Comparison of ENCODE assay signal across 15 mouse cellular contexts in the genomic region with DNA sequence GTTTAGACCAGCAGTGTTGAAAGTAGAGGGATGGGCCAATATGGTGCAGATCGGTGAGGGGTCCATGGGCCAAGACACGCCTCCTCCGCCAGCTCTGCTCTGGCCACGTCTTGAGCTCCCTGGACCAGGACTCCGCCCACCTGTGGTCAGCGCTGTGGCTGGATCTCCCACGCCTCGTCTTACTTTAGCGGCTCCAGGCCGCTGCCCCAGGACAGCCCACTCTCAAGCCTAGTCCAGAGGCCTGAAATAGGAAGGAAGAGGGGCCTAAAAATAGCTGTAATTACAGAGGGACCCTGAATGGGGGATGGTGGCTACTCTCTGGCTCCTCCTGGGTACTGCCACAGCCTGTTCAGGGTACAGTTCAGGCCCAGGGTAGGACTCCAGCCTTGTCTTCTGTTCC. TPM values are rescaled to one million over a fixed set of nuclear protein-coding genes. Genes with fewer than 3 reads are reported as not detected.
DNase-seq lines count a peak whose midpoint lies in the region; ATAC-seq lines count a peak whose summit lies in the region.
"Had no signal": no experiment of that assay in that cellular context is flagged by ENCODE, and none has a peak within 500 bp of the region (broad histone marks: within the 10 kb centered on the region; RNA-seq: fewer than 3 reads in every experiment).

No protein-coding gene starts in this region.

- H3K9me3 ChIP-seq in kidney, embryonic 14.5 days (ENCODE audit: control insufficient read depth, low read length), result peaks cover 2% of the 10 kb centered on the region; the same call in 1 of the 2 replicates
- no peaks in the 10 kb centered on the region for H3K9me3 ChIP-seq in lung, embryonic 15.5 days
- H3K9me3 ChIP-seq in embryonic facial prominence, embryonic 14.5 days (ENCODE audit: control insufficient read depth, low read length), result no peaks in the 10 kb centered on the region
- H3K9me3 ChIP-seq: hindbrain, embryonic 15.5 days had no signal

- H3K9ac ChIP-seq in kidney, embryonic 14.5 days (ENCODE audit: low read depth, low read length), result no peak overlapping the region
- no peak overlapping the region for H3K9ac ChIP-seq in lung, embryonic 15.5 days
- H3K9ac ChIP-seq in embryonic facial prominence, embryonic 14.5 days (ENCODE audit: low read depth, low read length), result peak overlapping the region; percentile 3; the same call in 1 of the 2 replicates
- H3K9ac ChIP-seq: hindbrain, embryonic 15.5 days had no signal

- no peaks in the 10 kb centered on the region for H3K27me3 ChIP-seq in kidney, embryonic 14.5 days (ENCODE audit: control insufficient read depth, insufficient read depth, low read length)
- no peaks in the 10 kb centered on the region for H3K27me3 ChIP-seq in lung, embryonic 15.5 days
- H3K27me3 ChIP-seq in embryonic facial prominence, embryonic 14.5 days (replicated peaks; ENCODE audit: control insufficient read depth, insufficient read depth, low read length), result no peaks in the 10 kb centered on the region
- H3K27me3 ChIP-seq: hindbrain, embryonic 15.5 days had no signal

- WGBS in kidney, embryonic 14.5 days, result 35% methylated on average over 10 of the region's 10 CpGs
- WGBS in lung, embryonic 15.5 days, result 26% methylated on average over 10 of the region's 10 CpGs
- WGBS in embryonic facial prominence, embryonic 14.5 days, result 41% methylated on average over 10 of the region's 10 CpGs

- DNase-seq in kidney, adult 9 months, result no peak
- no peak for DNase-seq in lung, postnatal 36 days
- DNase-seq in embryonic facial prominence, embryonic 14.5 days (ENCODE audit: low spot score), result peak; percentile 73
- DNase-seq in spleen, postnatal 36 days (ENCODE audit: low spot score in 2 of 2), result no peak
- DNase-seq: adrenal gland, postnatal 14 days; spleen, adult 18-20 months had no signal

- ATAC-seq in kidney, embryonic 14.5 days (ENCODE audit: low FRiP score, low TSS enrichment), result peak; percentile 42; the same call in 1 of the 2 replicates
- 0 out of 2 replicates have a peak, but pooled peaks have one; percentile 12 for ATAC-seq in lung, embryonic 15.5 days (ENCODE audit: borderline replicate concordance, extremely low read depth, low FRiP score, low TSS enrichment)
- ATAC-seq in embryonic facial prominence, embryonic 14.5 days (ENCODE audit: low read depth), result peak; percentile 28; the same call in 1 of the 2 replicates
- 0 out of 2 replicates have a peak, but pooled peaks have one; percentile 29 for ATAC-seq in megakaryocyte progenitor cell, adult 5-6 weeks (replicated peaks; ENCODE audit: poor library complexity)
- no peak for ATAC-seq in megakaryocyte-erythroid progenitor cell, adult 5-6 weeks (replicated peaks; ENCODE audit: low FRiP score, low TSS enrichment, poor library complexity, severe bottlenecking)

- H3K4me2 ChIP-seq in kidney, embryonic 14.5 days (replicated peaks; ENCODE audit: low read depth, low read length), result no peak overlapping the region
- H3K4me2 ChIP-seq in lung, embryonic 15.5 days, result no peak overlapping the region
- no peak overlapping the region for H3K4me2 ChIP-seq in embryonic facial prominence, embryonic 14.5 days (ENCODE audit: low read depth, low read length)
- H3K4me2 ChIP-seq: hindbrain, embryonic 15.5 days had no signal

- no peaks in the 10 kb centered on the region for H3K36me3 ChIP-seq in kidney, embryonic 14.5 days (ENCODE audit: control insufficient read depth, insufficient read depth, low read length)
- no peaks in the 10 kb centered on the region for H3K36me3 ChIP-seq in lung, embryonic 15.5 days
- no peaks in the 10 kb centered on the region for H3K36me3 ChIP-seq in embryonic facial prominence, embryonic 14.5 days (ENCODE audit: control insufficient read depth, insufficient read depth, low read length)
- H3K36me3 ChIP-seq: hindbrain, embryonic 15.5 days had no signal

- no peak overlapping the region for H3K27ac ChIP-seq in kidney, embryonic 14.5 days (ENCODE audit: low read depth, low read length)
- no peak overlapping the region for H3K27ac ChIP-seq in lung, embryonic 15.5 days
- no peak overlapping the region for H3K27ac ChIP-seq in embryonic facial prominence, embryonic 14.5 days (replicated peaks; ENCODE audit: low read depth, low read length)
- H3K27ac ChIP-seq: hindbrain, embryonic 15.5 days; layer of hippocampus, adult 2 months; macrophage had no signal

- H3K4me3 ChIP-seq in kidney, embryonic 14.5 days (ENCODE audit: low read length), result no peak overlapping the region
- no peak overlapping the region for H3K4me3 ChIP-seq in lung, embryonic 15.5 days
- H3K4me3 ChIP-seq in embryonic facial prominence, embryonic 14.5 days (ENCODE audit: low read depth, low read length), result no peak overlapping the region
- H3K4me3 ChIP-seq: hindbrain, embryonic 15.5 days; layer of hippocampus, adult 2 months had no signal

- H3K4me1 ChIP-seq in kidney, embryonic 14.5 days (ENCODE audit: control insufficient read depth, insufficient read depth, low read length), result no peaks in the 10 kb centered on the region
- 0 out of 2 replicates have a peak, but pooled peaks cover 8% of the 10 kb centered on the region for H3K4me1 ChIP-seq in lung, embryonic 15.5 days
- H3K4me1 ChIP-seq in embryonic facial prominence, embryonic 14.5 days (ENCODE audit: control insufficient read depth, insufficient read depth, low read length), result no peaks in the 10 kb centered on the region; the same call in 1 of the 2 replicates
- H3K4me1 ChIP-seq: hindbrain, embryonic 15.5 days had no signal

RNA-seq across cellular contexts. Expression of a gene that starts 11.2 kb away (rescaled TPM):
- 0.20 TPM in 1 of 2 replicates, not detected in the other for polyA plus RNA-seq in kidney, embryonic 14.5 days (2014; fragmentation: Nextera tagmentation; extraction: Ambion mirVana)
- polyA plus RNA-seq in lung, embryonic 15.5 days (2015; fragmentation: Nextera tagmentation; extraction: Ambion mirVana), result 0.16 TPM in 1 of 2 replicates, not detected in the other
- not detected in 2 replicates for polyA plus RNA-seq in embryonic facial prominence, embryonic 14.5 days (2014; fragmentation: Nextera tagmentation; extraction: Ambion mirVana)
- not detected in 2 replicates for total RNA-seq in megakaryocyte progenitor cell, adult 5-6 weeks (2015)
- not detected in 2 replicates for total RNA-seq in megakaryocyte progenitor cell, adult 5-6 weeks (2017)
- not detected in 2 replicates for total RNA-seq in megakaryocyte-erythroid progenitor cell, adult 5-6 weeks (2014; fragmentation: Nextera tagmentation)
- not detected in 2 replicates for total RNA-seq in megakaryocyte-erythroid progenitor cell, adult 5-6 weeks (2017)
- total RNA-seq: adrenal gland, postnatal 14 days; gastrocnemius, adult 8-10 months; layer of hippocampus, adult 2 months; left cerebral cortex, postnatal 36 days had no signal
- polyA plus RNA-seq: hindbrain, embryonic 15.5 days; macrophage had no signal

RNA-seq across cellular contexts. Expression of a gene that starts 59.9 kb away (rescaled TPM):
- polyA plus RNA-seq in kidney, embryonic 14.5 days (2014; fragmentation: Nextera tagmentation; extraction: Ambion mirVana), result 55.5 and 80.1 TPM in 2 replicates
- polyA plus RNA-seq in lung, embryonic 15.5 days (2015; fragmentation: Nextera tagmentation; extraction: Ambion mirVana), result 78.0 and 80.1 TPM in 2 replicates
- 57.9 and 66.5 TPM in 2 replicates for polyA plus RNA-seq in embryonic facial prominence, embryonic 14.5 days (2014; fragmentation: Nextera tagmentation; extraction: Ambion mirVana)
- 99.1 and 111 TPM in 2 replicates for total RNA-seq in megakaryocyte progenitor cell, adult 5-6 weeks (2015)
- total RNA-seq in megakaryocyte progenitor cell, adult 5-6 weeks (2017), result 70.8 and 73.3 TPM in 2 replicates
- 62.2 and 67.6 TPM in 2 replicates for total RNA-seq in megakaryocyte-erythroid progenitor cell, adult 5-6 weeks (2014; fragmentation: Nextera tagmentation)
- 60.5 and 78.9 TPM in 2 replicates for total RNA-seq in megakaryocyte-erythroid progenitor cell, adult 5-6 weeks (2017)
